Mouse (Mus musculus): ENCODE measurements at regions not wholly inside any gene's neighbourhood (a gene's known extent, or its start where the extent isn't known, plus 50 kb on each side); places are given as distances from the start of the nearest gene placed in this dataset.
"Not testable (repeated sequence)": the region's sequence is repeated elsewhere in the genome, so short reads cannot be mapped to it uniquely, and the experiment has no call there.

GRCm38 (mm10) chr6:3319378-3319777, 80.0 kb downstream of the Samd9l start:
- no peak for DNase-seq (ENCODE audit: low read depth, low spot score)

- peak; percentile 2 for DNase-seq (ENCODE audit: low read depth, low spot score)
Measured at GRCm38 (mm10) chr6:3307598-3308220, 91.7 kb downstream of the Samd9l start.

- not testable (repeated sequence) for DNase-seq (ENCODE audit: low read depth, low spot score)
Measured at GRCm38 (mm10) chr6:3304881-3305620, 94.3 kb downstream of the Samd9l start.

- not testable (repeated sequence) for DNase-seq (ENCODE audit: low read depth, low spot score)
Measured at GRCm38 (mm10) chr6:3293316-3293715, 106.1 kb downstream of the Samd9l start.

- DNase-seq (ENCODE audit: low read depth, low spot score), result not testable (repeated sequence)
Measured at GRCm38 (mm10) chr6:3291983-3292382, 107.4 kb downstream of the Samd9l start.

GRCm38 (mm10) chr6:3268726-3269125, 130.6 kb downstream of the Samd9l start:
- DNase-seq (ENCODE audit: low read depth, low spot score), result not testable (repeated sequence)

GRCm38 (mm10) chr6:3265477-3265876, 133.9 kb downstream of the Samd9l start:
- not testable (repeated sequence) for DNase-seq (ENCODE audit: low read depth, low spot score)

Measured in skeletal muscle tissue, adult 2 months (tissue).